Mouse (Mus musculus) ovary, postnatal 10 days (tissue): ENCODE results near the gene Tbc1d32.
"Not testable (repeated sequence)": the region's sequence is repeated elsewhere in the genome, so short reads cannot be mapped to it uniquely, and the experiment has no call there.

Source experiments
- DNase-seq: peaks from one replicate; pipeline ENCODE4 v3.0.0; 2022; ENCODE audit warnings: low spot score

Gene Tbc1d32

GRCm38 (mm10) chr10:56228568-56229209, at the start of gene Tbc1d32:
Tbc1d32 (minus strand) TSS chr10:56228689.
- DNase-seq: peak; percentile 84

- no peak for DNase-seq
Measured at GRCm38 (mm10) chr10:56227771-56228275, 666 bp downstream of the Tbc1d32 start.

- no peak for DNase-seq
Measured at GRCm38 (mm10) chr10:56215797-56216196, 12.7 kb downstream of the Tbc1d32 start.

GRCm38 (mm10) chr10:56210343-56210742, 18.1 kb downstream of the Tbc1d32 start:
- DNase-seq: no peak

- DNase-seq: no peak
Measured at GRCm38 (mm10) chr10:56206802-56207404, 21.6 kb downstream of the Tbc1d32 start.

- no peak for DNase-seq
Measured at GRCm38 (mm10) chr10:56204348-56204747, 24.1 kb downstream of the Tbc1d32 start.

- no peak for DNase-seq
Measured at GRCm38 (mm10) chr10:56199902-56200301, 28.6 kb downstream of the Tbc1d32 start.

- no peak for DNase-seq
Measured at GRCm38 (mm10) chr10:56198691-56199090, 29.8 kb downstream of the Tbc1d32 start.

GRCm38 (mm10) chr10:56194310-56194709, 34.2 kb downstream of the Tbc1d32 start:
- DNase-seq: no peak

GRCm38 (mm10) chr10:56181727-56182126, 46.8 kb downstream of the Tbc1d32 start:
- DNase-seq: no peak

- DNase-seq: no peak
Measured at GRCm38 (mm10) chr10:56173184-56173583, 55.3 kb downstream of the Tbc1d32 start.

- DNase-seq: not testable (repeated sequence)
Measured at GRCm38 (mm10) chr10:56167721-56168120, 60.8 kb downstream of the Tbc1d32 start.

- no peak for DNase-seq
Measured at GRCm38 (mm10) chr10:56165758-56166157, 62.7 kb downstream of the Tbc1d32 start.

GRCm38 (mm10) chr10:56164411-56164810, 64.1 kb downstream of the Tbc1d32 start:
- no peak for DNase-seq

- no peak for DNase-seq
Measured at GRCm38 (mm10) chr10:56158748-56159147, 69.7 kb downstream of the Tbc1d32 start.

GRCm38 (mm10) chr10:56158207-56158606, 70.3 kb downstream of the Tbc1d32 start:
- DNase-seq: no peak

- no peak for DNase-seq
Measured at GRCm38 (mm10) chr10:56156956-56157355, 71.5 kb downstream of the Tbc1d32 start.

- no peak for DNase-seq
Measured at GRCm38 (mm10) chr10:56148920-56149319, 79.6 kb downstream of the Tbc1d32 start.

GRCm38 (mm10) chr10:56137191-56137590, 91.3 kb downstream of the Tbc1d32 start:
- no peak for DNase-seq

- no peak for DNase-seq
Measured at GRCm38 (mm10) chr10:56129642-56130041, 98.8 kb downstream of the Tbc1d32 start.

GRCm38 (mm10) chr10:56126972-56127371, 101.5 kb downstream of the Tbc1d32 start:
- no peak for DNase-seq

GRCm38 (mm10) chr10:56115636-56116180, 112.8 kb downstream of the Tbc1d32 start:
- DNase-seq: peak; percentile 18

- peak; percentile 46 for DNase-seq
Measured at GRCm38 (mm10) chr10:56114951-56115635, 113.4 kb downstream of the Tbc1d32 start.
